Mouse (Mus musculus): ENCODE measurements around the gene Rbms1. TPM values are rescaled to one million over a fixed set of nuclear protein-coding genes. Genes with fewer than 3 reads are reported as not detected.

The Rbms1 gene
- polyA plus RNA-seq, 1 experiment = 94.8 TPM

DNA sequence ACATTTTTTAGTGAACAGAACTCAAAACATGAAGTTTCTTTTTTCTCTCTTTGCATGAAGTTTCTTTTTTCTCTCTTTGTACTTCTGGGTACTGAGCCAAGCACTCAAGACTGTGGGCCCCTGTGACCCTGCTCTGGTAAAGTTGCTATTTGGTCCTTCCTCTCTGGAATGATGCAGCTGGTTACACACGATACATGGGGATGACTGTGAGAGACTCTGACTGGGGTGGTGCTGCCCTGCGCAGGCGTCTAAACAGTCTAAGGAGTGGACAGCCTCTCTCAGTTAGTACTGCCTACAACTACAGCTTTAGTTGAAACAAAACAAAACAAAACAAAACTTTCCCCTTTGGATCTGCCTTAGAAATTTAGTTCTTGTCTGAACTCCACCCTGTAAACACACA, 111.1 kb downstream of the Rbms1 start:
- DNase-seq (ENCODE audit: low read depth in 1 of 2, low spot score in 2 of 2) = no peak
- Histone ChIP-seq H3K4me3 (ENCODE audit: extremely low read depth, insufficient read depth, insufficient read length) (no peak overlapping the region), H3K27ac (ENCODE audit: insufficient read depth, low read length) (no peak overlapping the region), H3K36me3 (ENCODE audit: control insufficient read depth, insufficient read depth, low read length) (no peaks in the 10 kb centered on the region), H3K4me1 (ENCODE audit: control insufficient read depth, insufficient read depth, insufficient read length) (no peaks in the 10 kb centered on the region; the same call in 1 of the 2 replicates), H3K27me3 (ENCODE audit: control insufficient read depth, insufficient read depth, low read length) (no peaks in the 10 kb centered on the region)
- no peak for TF ChIP-seq CTCF (IDR thresholded peaks at IDR 0.05; ENCODE audit: extremely low read depth, insufficient read depth, insufficient read length, insufficient replicate concordance)
- TF ChIP-seq POLR2A (IDR thresholded peaks at IDR 0.05; ENCODE audit: low read depth, low read length) = no peak
- WGBS = 83% methylated on average over 3 of the region's 3 CpGs

DNA sequence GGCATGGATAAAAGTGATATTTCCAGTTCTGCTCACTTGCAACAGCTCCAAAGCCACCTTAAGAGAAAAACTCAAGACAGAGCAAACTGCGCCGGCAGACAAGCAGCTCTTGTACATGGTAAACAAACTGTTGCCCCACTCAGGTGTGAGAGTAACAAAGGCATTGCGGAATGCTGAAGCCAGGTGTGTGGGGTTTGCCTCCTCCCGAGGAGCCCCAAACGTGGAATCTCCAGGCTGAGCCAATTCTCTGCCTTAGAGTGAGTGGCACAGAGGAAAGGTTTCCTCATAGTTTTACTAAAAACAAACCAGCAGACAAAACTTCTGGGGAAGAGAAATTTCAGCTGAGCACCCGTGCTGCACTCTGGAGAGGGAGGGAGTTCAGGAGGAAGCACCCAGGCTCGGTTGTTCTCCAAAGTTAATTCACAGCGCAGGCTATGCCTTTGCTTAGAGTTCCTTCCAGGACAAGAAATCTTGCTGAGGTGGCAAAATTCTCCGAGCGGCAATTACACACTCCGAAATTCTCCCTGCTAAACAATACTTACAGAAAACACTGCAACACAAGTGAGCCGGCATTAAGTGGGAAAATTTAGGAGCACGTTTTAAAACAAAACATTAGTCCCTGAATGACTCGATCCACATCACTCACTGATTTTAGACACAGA, 111.8 kb downstream of the Rbms1 start:
- no peak overlapping the region for H3K4me3 ChIP-seq (ENCODE audit: extremely low read depth, insufficient read depth, insufficient read length)
- DNase-seq (ENCODE audit: low read depth in 1 of 2, low spot score in 2 of 2) = no peak
- no peaks in the 10 kb centered on the region; the same call in 1 of the 2 replicates for H3K4me1 ChIP-seq (ENCODE audit: control insufficient read depth, insufficient read depth, insufficient read length)
- no peaks in the 10 kb centered on the region for H3K27me3 ChIP-seq (ENCODE audit: control insufficient read depth, insufficient read depth, low read length)
- TF ChIP-seq POLR2A (IDR thresholded peaks at IDR 0.05; ENCODE audit: low read depth, low read length) = no peak
- TF ChIP-seq CTCF (IDR thresholded peaks at IDR 0.05; ENCODE audit: extremely low read depth, insufficient read depth, insufficient read length, insufficient replicate concordance) = no peak
- no peaks in the 10 kb centered on the region for H3K36me3 ChIP-seq (ENCODE audit: control insufficient read depth, insufficient read depth, low read length)
- no peak overlapping the region for H3K27ac ChIP-seq (ENCODE audit: insufficient read depth, low read length)
- 85% methylated on average over 14 of the region's 14 CpGs for WGBS

DNA sequence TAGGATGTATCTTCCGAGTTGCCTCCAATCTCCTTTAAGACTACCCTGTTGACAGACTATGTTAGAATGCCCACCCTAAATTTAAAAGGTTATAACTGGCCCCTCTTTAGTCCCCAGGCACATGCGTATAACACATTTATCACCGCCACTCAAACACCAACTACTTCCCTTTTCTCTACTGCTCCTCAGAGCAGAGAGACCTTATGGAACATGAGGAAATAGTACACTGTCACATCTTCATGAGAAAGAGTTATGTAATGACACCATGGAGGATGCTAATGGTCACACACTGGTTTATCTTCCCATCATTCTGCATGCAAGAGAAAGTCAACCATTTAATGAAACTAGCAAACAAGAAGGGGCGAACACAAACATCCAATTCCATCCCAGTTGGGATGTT, 114.5 kb downstream of the Rbms1 start:
- Histone ChIP-seq H3K4me3 (ENCODE audit: extremely low read depth, insufficient read depth, insufficient read length) (no peak overlapping the region), H3K4me1 (ENCODE audit: control insufficient read depth, insufficient read depth, insufficient read length) (peaks cover 1% of the 10 kb centered on the region), H3K27ac (ENCODE audit: insufficient read depth, low read length) (no peak overlapping the region), H3K27me3 (ENCODE audit: control insufficient read depth, insufficient read depth, low read length) (no peaks in the 10 kb centered on the region), H3K36me3 (ENCODE audit: control insufficient read depth, insufficient read depth, low read length) (no peaks in the 10 kb centered on the region)
- TF ChIP-seq POLR2A (IDR thresholded peaks at IDR 0.05; ENCODE audit: low read depth, low read length) (no peak), CTCF (IDR thresholded peaks at IDR 0.05; ENCODE audit: extremely low read depth, insufficient read depth, insufficient read length, insufficient replicate concordance) (no peak)
- WGBS = 69% methylated on average over 4 of the region's 4 CpGs
- DNase-seq (ENCODE audit: low read depth in 1 of 2, low spot score in 2 of 2) = no peak

DNA sequence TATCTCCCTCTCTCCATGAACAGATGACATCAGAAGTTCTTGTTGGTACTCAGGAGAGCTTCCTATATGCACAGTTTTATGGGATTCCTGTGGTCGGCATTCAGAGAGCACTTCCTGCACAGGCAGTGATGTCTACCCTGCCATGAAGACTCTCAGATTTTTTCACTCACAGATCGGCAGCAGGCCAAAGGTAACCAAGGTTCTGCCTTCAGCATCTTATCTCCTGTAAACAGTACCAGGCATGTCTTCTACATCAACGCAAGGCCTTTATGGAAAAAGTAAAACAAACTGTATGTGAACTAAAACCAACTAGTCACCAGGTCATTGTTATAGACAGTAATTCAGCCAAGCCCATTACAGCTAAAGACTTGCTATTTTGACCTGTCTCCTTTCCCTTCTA, 115.0 kb downstream of the Rbms1 start:
- H3K4me1 ChIP-seq (ENCODE audit: control insufficient read depth, insufficient read depth, insufficient read length) = peaks cover 5% of the 10 kb centered on the region
- H3K36me3 ChIP-seq (ENCODE audit: control insufficient read depth, insufficient read depth, low read length) = no peaks in the 10 kb centered on the region
- no peak overlapping the region for H3K4me3 ChIP-seq (ENCODE audit: extremely low read depth, insufficient read depth, insufficient read length)
- 72% methylated on average over 3 of the region's 3 CpGs for WGBS
- DNase-seq (ENCODE audit: low read depth in 1 of 2, low spot score in 2 of 2) = no peak
- no peaks in the 10 kb centered on the region for H3K27me3 ChIP-seq (ENCODE audit: control insufficient read depth, insufficient read depth, low read length)
- TF ChIP-seq POLR2A (IDR thresholded peaks at IDR 0.05; ENCODE audit: low read depth, low read length) (no peak), CTCF (IDR thresholded peaks at IDR 0.05; ENCODE audit: extremely low read depth, insufficient read depth, insufficient read length, insufficient replicate concordance) (no peak)
- no peak overlapping the region for H3K27ac ChIP-seq (ENCODE audit: insufficient read depth, low read length)

DNA sequence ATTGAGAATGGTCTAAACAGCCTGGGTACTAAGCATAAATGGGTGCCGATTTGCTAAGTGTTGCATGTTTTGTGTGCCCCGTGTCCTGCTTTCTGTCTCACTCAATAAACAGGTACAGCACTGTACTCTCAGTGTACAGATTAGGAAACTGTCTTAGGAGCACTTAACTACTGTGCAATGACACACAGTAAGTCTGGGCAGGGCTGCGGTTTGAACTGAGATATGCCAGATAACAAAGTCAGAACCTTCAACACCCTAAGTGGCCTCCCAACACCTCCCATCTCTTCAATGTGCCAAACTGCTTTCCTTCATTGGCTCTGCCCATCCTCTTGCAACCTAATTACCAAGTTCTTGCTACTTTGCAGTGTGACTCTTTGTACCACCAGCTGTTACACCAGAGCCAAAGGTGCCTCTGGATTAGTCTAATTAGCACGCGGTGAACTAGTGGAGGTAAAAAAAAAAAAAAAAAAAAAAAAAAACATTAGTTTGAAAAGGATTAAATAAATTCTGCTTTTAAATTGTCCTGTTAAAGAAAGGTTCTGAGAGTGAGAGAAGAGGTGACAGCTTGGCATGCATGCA, 117.6 kb downstream of the Rbms1 start:
- H3K4me1 ChIP-seq (ENCODE audit: control insufficient read depth, insufficient read depth, insufficient read length) = peaks cover 7% of the 10 kb centered on the region
- no peak overlapping the region for H3K27ac ChIP-seq (ENCODE audit: insufficient read depth, low read length)
- 67% methylated on average over 5 of the region's 5 CpGs for WGBS
- peaks cover 8% of the 10 kb centered on the region; the same call in 1 of the 2 replicates for H3K36me3 ChIP-seq (ENCODE audit: control insufficient read depth, insufficient read depth, low read length)
- no peak overlapping the region for H3K4me3 ChIP-seq (ENCODE audit: extremely low read depth, insufficient read depth, insufficient read length)
- DNase-seq (ENCODE audit: low read depth in 1 of 2, low spot score in 2 of 2) = no peak
- H3K27me3 ChIP-seq (ENCODE audit: control insufficient read depth, insufficient read depth, low read length) = no peaks in the 10 kb centered on the region
- TF ChIP-seq POLR2A (IDR thresholded peaks at IDR 0.05; ENCODE audit: low read depth, low read length) (no peak), CTCF (IDR thresholded peaks at IDR 0.05; ENCODE audit: extremely low read depth, insufficient read depth, insufficient read length, insufficient replicate concordance) (no peak)

DNA sequence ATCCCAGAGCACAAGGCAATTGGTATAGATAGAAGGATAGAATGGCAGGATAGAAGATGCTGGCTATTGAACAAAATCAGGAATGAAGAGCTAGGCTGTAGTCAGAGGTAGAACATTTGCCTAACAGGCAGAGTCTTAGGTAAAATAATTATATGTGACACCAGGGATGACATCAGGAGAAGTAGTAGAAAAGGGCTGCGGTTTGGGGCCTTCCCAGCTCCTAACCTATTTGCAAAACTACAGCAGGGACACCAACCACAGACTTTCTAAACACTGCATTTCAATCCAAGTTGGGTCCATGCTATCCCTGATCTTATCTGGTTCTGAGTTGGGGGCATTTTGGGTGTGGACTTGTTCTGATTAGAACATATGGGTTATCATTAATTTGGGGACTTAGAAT, 118.7 kb downstream of the Rbms1 start:
- Histone ChIP-seq H3K4me1 (ENCODE audit: control insufficient read depth, insufficient read depth, insufficient read length) (peaks cover 7% of the 10 kb centered on the region), H3K27me3 (ENCODE audit: control insufficient read depth, insufficient read depth, low read length) (no peaks in the 10 kb centered on the region), H3K27ac (ENCODE audit: insufficient read depth, low read length) (no peak overlapping the region), H3K4me3 (ENCODE audit: extremely low read depth, insufficient read depth, insufficient read length) (no peak overlapping the region), H3K36me3 (ENCODE audit: control insufficient read depth, insufficient read depth, low read length) (peaks cover 8% of the 10 kb centered on the region; the same call in 1 of the 2 replicates)
- no peak for DNase-seq (ENCODE audit: low read depth in 1 of 2, low spot score in 2 of 2)
- 81% methylated on average over 1 of the region's 1 CpGs for WGBS
- TF ChIP-seq CTCF (IDR thresholded peaks at IDR 0.05; ENCODE audit: extremely low read depth, insufficient read depth, insufficient read length, insufficient replicate concordance) (no peak), POLR2A (IDR thresholded peaks at IDR 0.05; ENCODE audit: low read depth, low read length) (no peak)

DNA sequence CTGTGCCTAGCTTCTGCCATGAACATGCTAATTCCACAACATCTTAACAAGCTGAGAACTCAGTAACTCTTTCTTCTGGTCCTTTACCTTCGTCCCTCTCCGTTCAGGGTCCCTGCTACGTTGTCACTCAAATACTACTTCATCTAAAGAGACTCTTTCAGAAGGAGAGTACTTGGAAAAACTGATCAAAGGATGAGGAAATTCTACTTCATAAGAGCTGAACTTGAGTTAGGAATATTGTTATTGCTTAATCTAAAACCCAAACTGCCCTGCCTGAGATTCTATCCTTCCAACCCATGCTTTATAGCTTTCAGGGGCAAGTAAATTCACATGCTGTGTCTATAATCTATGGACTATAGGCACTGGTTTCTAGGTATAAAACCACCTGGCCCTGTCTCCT, 119.4 kb downstream of the Rbms1 start:
- Histone ChIP-seq H3K36me3 (ENCODE audit: control insufficient read depth, insufficient read depth, low read length) (peaks cover 8% of the 10 kb centered on the region; the same call in 1 of the 2 replicates), H3K27me3 (ENCODE audit: control insufficient read depth, insufficient read depth, low read length) (no peaks in the 10 kb centered on the region), H3K4me1 (ENCODE audit: control insufficient read depth, insufficient read depth, insufficient read length) (peaks cover 7% of the 10 kb centered on the region), H3K27ac (ENCODE audit: insufficient read depth, low read length) (no peak overlapping the region), H3K4me3 (ENCODE audit: extremely low read depth, insufficient read depth, insufficient read length) (no peak overlapping the region)
- whole genome bisulfite sequencing = 87% methylated on average over 3 of the region's 3 CpGs
- DNase-seq (ENCODE audit: low read depth in 1 of 2, low spot score in 2 of 2) = no peak
- TF ChIP-seq CTCF (IDR thresholded peaks at IDR 0.05; ENCODE audit: extremely low read depth, insufficient read depth, insufficient read length, insufficient replicate concordance) (no peak), POLR2A (IDR thresholded peaks at IDR 0.05; ENCODE audit: low read depth, low read length) (no peak)
